ENCODE assay signal across 11 mouse cellular contexts in genomic region chr2:76132983-76133382, GRCm38 (mm10).
"Had no signal": no experiment of that assay in that cellular context is flagged by ENCODE, and none has a peak within 500 bp of the region (broad histone marks: within the 10 kb centered on the region; RNA-seq: fewer than 3 reads in every experiment).

No protein-coding gene starts in this region.

- ATAC-seq: liver, embryonic 12.5 days; midbrain, embryonic 13.5 days; midbrain, embryonic 16.5 days had no signal

- DNase-seq: kidney, postnatal 25 days; layer of hippocampus, adult 9-11 months; liver; lung, adult 18-20 months; lung, postnatal 10 days; lung, postnatal 36 days; thymus, adult 18-20 months; thymus, postnatal 4 days had no signal
